Mouse (Mus musculus): ENCODE results near the gene Syn3.

DNA sequence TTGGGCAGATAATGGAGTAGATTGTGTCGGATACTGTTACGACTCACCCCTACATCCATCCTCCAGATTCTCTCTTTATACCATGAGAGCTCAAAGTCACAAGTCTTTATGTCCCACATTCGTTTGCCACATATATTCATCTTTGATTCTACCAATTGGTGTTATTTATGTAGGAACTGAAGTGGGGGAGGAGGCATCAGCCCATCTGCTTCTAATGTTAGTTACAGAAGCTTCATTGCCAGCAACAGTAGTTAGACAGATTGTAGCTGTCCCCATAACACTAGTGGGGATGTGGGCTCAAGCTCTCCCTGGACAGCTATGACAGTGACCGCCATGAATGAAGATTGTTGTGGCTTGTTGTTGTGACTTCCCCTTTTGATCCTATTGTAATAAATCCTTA is 59.1 kb downstream of the Syn3 start:
- TF ChIP-seq CTCF (conservative IDR thresholded peaks at IDR 0.05; ENCODE audit: insufficient read depth, insufficient read length, low read depth, low read length) (no peak), POLR2A (IDR thresholded peaks at IDR 0.05; ENCODE audit: low read depth, low read length) (no peak)
